Mouse (Mus musculus) embryonic facial prominence, embryonic 13.5 days (tissue): ENCODE data around the gene Wdr61. TPM values are rescaled to one million over a fixed set of nuclear protein-coding genes. Genes with fewer than 3 reads are reported as not detected.
"Not testable (repeated sequence)": the region's sequence is repeated elsewhere in the genome, so short reads cannot be mapped to it uniquely, and the experiment has no call there.

Experiments
- ATAC-seq: fragments of 200-750 bp; cut with Nextera tagmentation; 2 replicates; pipeline ENCODE4 v1.8.0; 2017; ENCODE audit warnings: low read depth; ENCODE audit not compliant: insufficient number of reproducible peaks, insufficient read depth, low FRiP score, low TSS enrichment
- H3K27ac ChIP-seq: fragments of 300-500 bp; sonication (generic); 2 replicates; pipeline ENCODE4 v1.5.1; 2015; ENCODE audit warnings: moderate library complexity, mild to moderate bottlenecking, inconsistent platforms
- H3K27me3 ChIP-seq: fragments of 300-500 bp; sonication (generic); 2 replicates; pipeline ENCODE4 v1.6.1; 2015; ENCODE audit warnings: mild to moderate bottlenecking, inconsistent platforms
- H3K36me3 ChIP-seq: fragments of 300-500 bp; sonication (generic); 2 replicates; pipeline ENCODE4 v1.6.1; 2015; ENCODE audit warnings: mild to moderate bottlenecking, inconsistent platforms
- H3K4me1 ChIP-seq: fragments of 300-500 bp; sonication (generic); 2 replicates; pipeline ENCODE4 v1.6.1; 2015; ENCODE audit warnings: inconsistent platforms
- H3K4me2 ChIP-seq: fragments of 300-500 bp; sonication (generic); 2 replicates; pipeline ENCODE4 v1.6.1; 2015; ENCODE audit warnings: moderate library complexity, mild to moderate bottlenecking, inconsistent platforms
- H3K4me3 ChIP-seq: fragments of 300-500 bp; sonication (generic); 2 replicates; pipeline ENCODE4 v1.5.1; 2015; ENCODE audit warnings: mild to moderate bottlenecking, inconsistent platforms
- H3K9ac ChIP-seq: fragments of 300-500 bp; sonication (generic); 2 replicates; pipeline ENCODE4 v1.6.1; 2015; ENCODE audit warnings: mild to moderate bottlenecking, inconsistent platforms
- H3K9me3 ChIP-seq: fragments of 300-500 bp; sonication (generic); 2 replicates; pipeline ENCODE4 v1.6.1; 2016; ENCODE audit warnings: inconsistent platforms
- WGBS: fragments of 180-500 bp; shearing (Covaris S2); methylation state at CpG from one replicate; pipeline ENCODE4 v1.1.7; 2015; ENCODE audit warnings: mixed read lengths; 5-methylcytosine and 5-hydroxymethylcytosine counted together
- polyA plus RNA-seq: library from polyadenylated mRNA; unstranded; fragments of >200 nt; fragmentation: Nextera tagmentation; extraction: Ambion mirVana; gene quantifications from 2 replicates; pipeline ENCODE4 v1.2.1, GENCODE M21; 2015

Wdr61 gene
- polyA plus RNA-seq, 1 experiment from 2014 or later: 167 TPM

- Histone ChIP-seq H3K27me3 (peaks cover 24% of the 10 kb centered on the region), H3K36me3 (no peaks in the 10 kb centered on the region), H3K4me2 (peak overlapping the region; percentile 90), H3K4me1 (peaks cover 17% of the 10 kb centered on the region), H3K27ac (no peak overlapping the region; the same call in 1 of the 2 replicates), H3K4me3 (peak overlapping the region; percentile 76), H3K9ac (peak overlapping the region; percentile 87), H3K9me3 (no peaks in the 10 kb centered on the region)
- WGBS: 11% methylated on average over 27 of the region's 27 CpGs
- ATAC-seq: 0 out of 2 replicates have a peak, but pooled peaks have one; percentile 28
These were observed 35.3 kb downstream of the Wdr61 start for GRCm38 (mm10) chr9:54699087-54699344.

DNA sequence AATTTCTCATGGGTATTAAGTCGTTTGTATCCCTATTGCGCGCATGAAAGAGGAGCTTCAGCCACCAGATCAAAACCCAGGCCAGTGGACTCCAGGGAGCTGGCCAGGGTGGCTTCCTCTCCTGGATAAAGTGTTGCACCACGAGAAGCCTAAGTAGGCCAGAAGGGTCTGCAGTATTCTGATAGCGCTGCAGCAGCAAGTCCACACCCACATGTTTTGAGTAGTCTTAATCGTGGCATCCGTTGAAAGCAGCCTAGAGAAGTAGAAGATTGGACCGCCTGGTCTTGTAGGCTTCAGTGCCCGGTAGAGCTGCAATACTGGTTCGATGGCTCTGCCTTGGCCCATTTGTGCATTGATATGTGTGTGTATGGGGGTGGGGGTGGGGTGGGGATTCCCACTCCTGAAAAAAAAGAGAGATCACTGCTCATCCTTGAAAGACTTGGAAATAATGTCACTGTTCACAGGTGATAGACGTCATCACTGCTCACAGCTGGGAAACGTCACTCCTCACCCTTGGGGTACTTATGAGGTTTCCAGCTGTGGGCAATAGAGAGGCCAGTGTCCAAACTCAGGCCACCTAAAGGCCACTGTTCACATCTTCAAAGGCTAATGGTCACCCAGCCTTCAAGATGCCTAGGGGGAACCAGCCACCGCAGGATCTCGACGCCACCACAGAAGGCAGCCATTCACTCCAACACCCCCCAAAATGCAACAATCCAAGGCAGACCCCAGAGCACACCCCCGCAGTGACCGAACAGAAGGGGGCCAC lies 35.8 kb downstream of the Wdr61 start, which contains the start of gene Dnaja4:
Gene Dnaja4, plus strand, starts transcription at position 556 of the 769 bp plus-strand sequence.
- 66% methylated on average over 17 of the region's 17 CpGs for WGBS
- Histone ChIP-seq H3K9ac (peak within 1 kb of the TSS; percentile 87), H3K27me3 (peaks cover 24% of the 10 kb centered on the region), H3K4me2 (peak within 1 kb of the TSS; percentile 90), H3K4me3 (peak within 1 kb of the TSS; percentile 76), H3K36me3 (no peaks in the 10 kb centered on the region), H3K4me1 (peaks cover 17% of the 10 kb centered on the region), H3K9me3 (no peaks in the 10 kb centered on the region), H3K27ac (no peak within 1 kb of the TSS; the same call in 1 of the 2 replicates)
- ATAC-seq: no peak

DNA sequence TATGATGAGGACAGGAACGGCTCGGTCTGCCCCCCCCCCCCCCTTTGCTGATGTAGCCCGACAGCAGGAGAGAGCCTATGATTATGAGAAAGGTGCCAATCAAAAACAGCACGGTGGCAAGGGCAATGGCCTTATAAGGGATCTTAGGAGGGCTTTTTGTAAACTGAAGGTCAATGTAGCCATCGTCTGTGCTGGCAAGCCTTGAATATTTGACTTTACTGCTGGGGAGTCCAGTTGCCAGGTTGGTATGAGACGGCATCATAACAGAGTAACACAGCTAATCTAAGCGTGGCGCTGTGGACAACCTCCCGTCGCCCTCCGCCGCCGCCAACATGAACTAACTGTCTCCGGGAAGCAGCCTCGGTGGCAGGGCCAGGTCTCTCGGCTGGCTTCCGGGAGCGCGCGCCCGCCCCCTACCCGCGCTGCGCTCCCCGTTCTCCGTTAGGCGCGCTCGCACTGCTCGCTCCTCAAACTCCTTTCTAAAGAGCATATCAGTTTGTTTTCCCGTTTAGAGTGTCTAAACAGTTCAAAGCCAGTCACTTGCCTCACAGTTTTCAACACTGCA lies 43.0 kb downstream of the Wdr61 start:
- not testable (repeated sequence) for H3K9me3 ChIP-seq, H3K4me1 ChIP-seq, ATAC-seq, H3K36me3 ChIP-seq, H3K27ac ChIP-seq
- peak overlapping the region; percentile 67 for H3K4me2 ChIP-seq
- WGBS: 5% methylated on average over 31 of the region's 31 CpGs
- peaks cover 12% of the 10 kb centered on the region for H3K27me3 ChIP-seq
- peak overlapping the region; percentile 57 for H3K9ac ChIP-seq
- H3K4me3 ChIP-seq: peak overlapping the region; percentile 39

DNA sequence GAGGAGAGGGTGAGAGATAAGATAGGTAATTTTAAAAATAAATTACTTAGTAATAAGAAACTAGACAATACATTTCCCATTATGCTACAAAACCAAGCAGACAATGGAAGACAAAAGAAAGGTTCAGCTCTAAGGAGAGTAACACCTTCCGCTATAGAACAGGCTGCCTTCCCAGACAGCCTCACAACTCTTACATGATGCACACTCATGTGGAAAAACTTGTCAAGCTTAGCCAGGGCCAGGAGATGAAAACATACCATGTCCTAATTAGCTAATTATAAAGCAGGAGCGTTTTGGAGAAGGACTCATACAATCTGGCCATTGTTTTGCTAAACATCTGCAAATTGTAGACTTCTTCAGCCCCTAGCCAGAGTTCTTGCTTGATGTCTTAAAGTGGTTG lies 43.6 kb downstream of the Wdr61 start:
- not testable (repeated sequence) for H3K9ac ChIP-seq, H3K4me1 ChIP-seq, H3K9me3 ChIP-seq, H3K27ac ChIP-seq, H3K4me3 ChIP-seq, H3K4me2 ChIP-seq, ATAC-seq, H3K36me3 ChIP-seq
- WGBS: 51% methylated on average over 2 of the region's 2 CpGs
- peaks cover 12% of the 10 kb centered on the region for H3K27me3 ChIP-seq

DNA sequence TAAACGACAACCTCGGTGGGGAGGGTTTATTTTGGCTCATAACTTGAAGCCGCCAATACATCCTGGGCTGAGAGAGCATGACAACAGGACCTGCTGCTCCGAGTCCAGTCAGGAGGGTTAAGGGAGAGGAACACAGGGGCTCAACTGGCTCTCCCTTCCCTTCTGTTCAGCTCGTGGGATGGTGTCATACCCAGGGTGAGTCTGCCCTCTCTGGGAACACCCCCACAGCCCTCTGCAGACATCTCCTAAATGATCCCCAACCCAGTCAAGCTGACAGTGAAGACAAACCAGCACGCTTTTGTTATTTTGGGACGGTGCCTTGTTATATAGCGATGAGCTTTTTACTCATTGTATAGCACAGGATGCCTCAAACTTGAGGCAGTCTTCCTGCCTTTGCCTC lies 44.9 kb downstream of the Wdr61 start:
- Histone ChIP-seq H3K9ac (no peak overlapping the region), H3K4me1 (0 out of 2 replicates have a peak, but pooled peaks cover 2% of the 10 kb centered on the region), H3K4me2 (no peak overlapping the region), H3K36me3 (no peaks in the 10 kb centered on the region), H3K9me3 (no peaks in the 10 kb centered on the region), H3K4me3 (no peak overlapping the region), H3K27me3 (peaks cover 12% of the 10 kb centered on the region), H3K27ac (no peak overlapping the region)
- WGBS: 78% methylated on average over 8 of the region's 8 CpGs
- ATAC-seq: no peak

DNA sequence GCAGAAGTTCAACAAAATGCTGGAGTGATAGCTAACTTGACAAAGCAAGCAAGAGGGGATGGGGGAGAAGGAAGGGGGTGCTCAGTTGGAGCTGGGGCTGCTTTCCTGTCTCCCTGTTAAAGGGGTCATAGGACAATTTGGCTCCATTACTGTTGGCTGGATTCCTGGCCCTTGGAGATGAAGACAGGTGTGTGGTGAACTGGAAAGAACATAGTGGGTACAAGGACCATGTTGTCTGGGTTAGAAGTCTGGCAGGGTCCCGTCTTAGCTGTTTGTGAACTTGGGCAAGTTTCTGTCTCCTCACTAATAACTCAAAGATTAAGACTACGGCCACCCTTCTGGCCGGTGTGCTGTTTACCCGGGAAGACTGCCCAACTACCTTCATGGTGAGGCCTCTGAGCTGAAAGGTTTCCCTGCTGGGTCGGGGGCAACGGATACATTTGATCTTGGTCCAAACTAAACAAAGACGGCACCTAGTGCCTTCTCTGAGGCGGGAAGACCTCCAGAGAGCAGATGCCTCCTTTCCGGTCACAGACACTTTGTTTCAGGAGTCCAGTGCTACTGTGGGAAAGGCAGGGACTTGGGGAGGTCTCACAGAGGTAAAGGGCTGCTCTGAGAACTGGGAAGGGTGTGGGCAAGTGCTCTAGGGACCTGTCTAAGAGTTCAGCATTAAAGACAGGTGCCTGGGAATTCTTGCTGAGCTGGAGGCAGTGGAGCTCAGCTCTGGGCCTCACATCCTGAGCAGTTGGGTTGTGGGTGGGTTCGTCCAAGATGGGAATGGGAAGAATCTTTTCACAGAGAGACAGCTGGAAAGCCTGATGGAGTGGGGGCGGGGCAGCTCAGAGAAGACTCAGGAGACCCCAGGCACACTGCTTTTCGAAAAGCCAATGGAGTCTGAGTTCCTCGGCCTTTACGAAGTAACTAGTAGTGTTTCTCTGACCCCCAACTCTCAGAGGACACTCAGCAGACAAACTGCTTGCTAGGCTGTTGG lies 46.8 kb downstream of the Wdr61 start:
- H3K27ac ChIP-seq: no peak overlapping the region
- no peaks in the 10 kb centered on the region for H3K9me3 ChIP-seq
- no peak overlapping the region for H3K4me3 ChIP-seq
- no peak for ATAC-seq
- no peak overlapping the region for H3K9ac ChIP-seq
- peaks cover 9% of the 10 kb centered on the region for H3K27me3 ChIP-seq
- H3K4me2 ChIP-seq: no peak overlapping the region
- H3K4me1 ChIP-seq: 0 out of 2 replicates have a peak, but pooled peaks cover 2% of the 10 kb centered on the region
- H3K36me3 ChIP-seq: no peaks in the 10 kb centered on the region
- WGBS: 67% methylated on average over 14 of the region's 14 CpGs

DNA sequence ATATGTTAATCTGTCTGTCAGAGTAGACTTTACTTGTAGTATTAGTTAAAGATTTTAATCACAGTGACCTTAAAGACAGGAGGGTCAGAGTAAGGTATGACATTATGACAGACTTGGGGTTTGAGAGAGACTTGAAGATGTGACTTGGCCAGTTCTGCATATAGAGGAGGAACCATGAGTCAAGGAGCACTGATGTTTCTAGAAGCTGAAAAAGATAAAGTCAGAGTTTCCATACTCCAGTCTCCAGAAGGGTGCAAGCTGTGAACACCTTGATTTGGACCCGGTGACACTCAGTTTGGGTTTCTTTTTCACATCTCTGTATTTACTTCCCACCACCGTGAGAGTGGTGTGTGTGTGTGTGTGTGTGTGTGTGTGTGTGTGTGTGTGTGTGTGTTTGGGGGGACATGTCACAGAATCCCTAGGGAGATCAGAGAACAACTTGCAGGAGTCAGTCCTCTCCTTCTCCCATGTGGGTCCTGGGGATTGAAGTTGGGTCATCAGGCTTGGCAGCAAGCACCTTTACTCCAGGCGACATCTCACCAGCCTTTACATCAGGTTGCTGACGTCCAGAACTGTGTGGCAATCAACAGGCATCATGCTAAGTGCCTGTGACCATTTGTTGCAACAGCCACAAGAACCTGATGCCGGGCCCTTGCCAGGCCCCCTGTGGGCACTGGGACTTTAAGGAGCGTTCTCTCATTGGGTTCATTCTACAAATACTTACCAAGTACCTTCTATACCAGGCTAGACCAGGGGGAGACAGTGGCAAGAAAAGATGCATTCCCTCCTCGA lies 50.3 kb downstream of the Wdr61 start:
- Histone ChIP-seq H3K4me2 (no peak overlapping the region), H3K27me3 (no peaks in the 10 kb centered on the region), H3K36me3 (no peaks in the 10 kb centered on the region), H3K27ac (no peak overlapping the region), H3K9ac (no peak overlapping the region), H3K9me3 (no peaks in the 10 kb centered on the region), H3K4me1 (no peaks in the 10 kb centered on the region), H3K4me3 (no peak overlapping the region)
- 67% methylated on average over 7 of the region's 7 CpGs for WGBS
- ATAC-seq: no peak

DNA sequence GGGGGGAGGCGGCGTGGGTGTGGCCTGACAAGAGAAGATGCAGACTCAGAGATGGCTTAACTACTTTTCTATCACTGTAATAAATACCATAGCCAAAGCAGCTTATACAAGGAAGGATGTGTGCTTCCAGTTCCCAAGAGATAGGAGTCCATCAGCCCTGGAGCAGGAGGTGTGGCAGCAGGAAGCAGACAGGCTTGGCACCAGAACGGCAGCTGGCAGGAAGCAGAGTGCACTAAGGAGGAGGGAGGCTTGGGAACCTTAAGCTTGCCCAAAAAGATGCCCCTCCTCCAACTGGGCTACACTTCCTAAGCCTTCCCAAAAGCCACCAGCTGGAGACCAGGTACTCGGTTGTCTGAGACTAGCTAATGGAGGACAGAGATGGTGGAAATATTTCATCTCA lies 51.5 kb downstream of the Wdr61 start:
- Histone ChIP-seq H3K36me3 (no peaks in the 10 kb centered on the region), H3K27ac (no peak overlapping the region), H3K9ac (no peak overlapping the region), H3K4me2 (no peak overlapping the region), H3K27me3 (no peaks in the 10 kb centered on the region), H3K9me3 (no peaks in the 10 kb centered on the region), H3K4me1 (no peaks in the 10 kb centered on the region), H3K4me3 (no peak overlapping the region)
- 63% methylated on average over 3 of the region's 4 CpGs for WGBS
- no peak for ATAC-seq

DNA sequence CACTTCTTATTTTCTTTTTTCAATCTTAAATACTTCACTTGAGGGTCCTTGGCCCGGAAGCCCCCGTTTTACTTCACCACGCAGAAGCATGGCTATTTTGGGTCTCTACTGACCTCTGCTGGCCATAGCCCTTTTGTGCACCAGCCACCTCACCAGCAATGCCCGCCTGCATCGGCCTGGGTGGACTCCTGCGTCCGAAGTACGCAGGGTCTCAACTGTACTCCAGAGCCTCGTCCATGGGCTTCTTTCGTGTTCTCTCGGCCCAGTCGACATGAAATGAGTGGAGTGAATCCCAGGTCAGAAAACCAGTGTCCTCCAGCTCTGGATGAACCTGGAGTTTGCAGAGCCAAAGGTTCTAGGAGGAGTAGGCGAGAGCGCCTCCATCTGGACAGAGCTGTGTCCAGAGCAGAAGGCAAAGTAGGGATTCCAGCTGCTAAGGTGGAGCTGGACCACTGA lies 57.8 kb downstream of the Wdr61 start:
- Histone ChIP-seq H3K27ac (no peak overlapping the region), H3K4me1 (no peaks in the 10 kb centered on the region), H3K36me3 (no peaks in the 10 kb centered on the region), H3K4me2 (peak overlapping the region; percentile 57), H3K9ac (peak overlapping the region; percentile 58), H3K27me3 (peaks cover 9% of the 10 kb centered on the region; the same call in 1 of the 2 replicates), H3K4me3 (peak overlapping the region; percentile 32), H3K9me3 (no peaks in the 10 kb centered on the region)
- no peak for ATAC-seq
- WGBS: 3% methylated on average over 14 of the region's 14 CpGs

- H3K9ac ChIP-seq: no peak overlapping the region
- no peak overlapping the region for H3K27ac ChIP-seq
- H3K36me3 ChIP-seq: no peaks in the 10 kb centered on the region
- no peak overlapping the region for H3K4me3 ChIP-seq
- H3K4me2 ChIP-seq: no peak overlapping the region
- peaks cover 9% of the 10 kb centered on the region; the same call in 1 of the 2 replicates for H3K27me3 ChIP-seq
- no peak for ATAC-seq
- H3K9me3 ChIP-seq: no peaks in the 10 kb centered on the region
- 83% methylated on average over 13 of the region's 13 CpGs for WGBS
- H3K4me1 ChIP-seq: no peaks in the 10 kb centered on the region
These were observed 60.4 kb downstream of the Wdr61 start for GRCm38 (mm10) chr9:54673887-54674286.

DNA sequence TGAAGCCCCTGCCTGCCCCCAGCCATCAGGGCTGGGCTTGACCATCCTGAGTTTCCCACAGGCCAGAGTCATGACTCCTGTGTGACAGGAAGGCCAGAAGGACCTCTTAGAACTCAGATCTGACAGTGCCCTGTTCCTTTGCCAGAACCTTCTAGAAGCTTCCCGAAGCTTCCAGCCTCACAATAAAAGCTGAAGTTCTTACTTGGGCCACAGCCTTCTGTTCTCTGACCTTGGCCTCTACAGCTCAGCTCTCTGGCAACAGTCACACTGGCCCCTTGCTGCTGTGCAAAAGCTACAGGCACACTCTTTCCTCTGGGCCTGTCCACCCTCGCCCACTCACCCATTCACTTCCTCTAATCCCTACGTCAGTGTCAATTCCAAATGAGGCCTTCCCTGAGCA lies 62.4 kb downstream of the Wdr61 start:
- WGBS: 72% methylated on average over 3 of the region's 3 CpGs
- Histone ChIP-seq H3K27ac (no peak overlapping the region), H3K4me3 (no peak overlapping the region), H3K4me1 (no peaks in the 10 kb centered on the region), H3K36me3 (no peaks in the 10 kb centered on the region), H3K4me2 (no peak overlapping the region), H3K9ac (no peak overlapping the region), H3K9me3 (no peaks in the 10 kb centered on the region), H3K27me3 (peaks cover 2% of the 10 kb centered on the region; the same call in 1 of the 2 replicates)
- ATAC-seq: no peak
